Mouse (Mus musculus) spleen, adult 2 months (tissue): ENCODE measurements around the gene Fndc1.

Source experiments
- CTCF ChIP-seq: fragments of 200-500 bp; IDR thresholded peaks from 2 replicates; pipeline ENCODE4 v1.5.1; 2011; ENCODE audit warnings: mild to moderate bottlenecking, inconsistent platforms; ENCODE audit not compliant: insufficient read depth, insufficient read length, insufficient replicate concordance; ENCODE audit errors: extremely low read depth
- POLR2A ChIP-seq: fragments of 200-500 bp; IDR thresholded peaks from 2 replicates; pipeline ENCODE4 v1.6.1; 2011; ENCODE audit warnings: low read depth, low read length, inconsistent platforms

GRCm38 (mm10) chr17:7864740-7865139 is 37.6 kb upstream of the Fndc1 start:
- TF ChIP-seq POLR2A (no peak), CTCF (peak; percentile 52; the same call in 1 of the 2 replicates)
